Mouse (Mus musculus): ENCODE data around the gene Senp6.

DNA sequence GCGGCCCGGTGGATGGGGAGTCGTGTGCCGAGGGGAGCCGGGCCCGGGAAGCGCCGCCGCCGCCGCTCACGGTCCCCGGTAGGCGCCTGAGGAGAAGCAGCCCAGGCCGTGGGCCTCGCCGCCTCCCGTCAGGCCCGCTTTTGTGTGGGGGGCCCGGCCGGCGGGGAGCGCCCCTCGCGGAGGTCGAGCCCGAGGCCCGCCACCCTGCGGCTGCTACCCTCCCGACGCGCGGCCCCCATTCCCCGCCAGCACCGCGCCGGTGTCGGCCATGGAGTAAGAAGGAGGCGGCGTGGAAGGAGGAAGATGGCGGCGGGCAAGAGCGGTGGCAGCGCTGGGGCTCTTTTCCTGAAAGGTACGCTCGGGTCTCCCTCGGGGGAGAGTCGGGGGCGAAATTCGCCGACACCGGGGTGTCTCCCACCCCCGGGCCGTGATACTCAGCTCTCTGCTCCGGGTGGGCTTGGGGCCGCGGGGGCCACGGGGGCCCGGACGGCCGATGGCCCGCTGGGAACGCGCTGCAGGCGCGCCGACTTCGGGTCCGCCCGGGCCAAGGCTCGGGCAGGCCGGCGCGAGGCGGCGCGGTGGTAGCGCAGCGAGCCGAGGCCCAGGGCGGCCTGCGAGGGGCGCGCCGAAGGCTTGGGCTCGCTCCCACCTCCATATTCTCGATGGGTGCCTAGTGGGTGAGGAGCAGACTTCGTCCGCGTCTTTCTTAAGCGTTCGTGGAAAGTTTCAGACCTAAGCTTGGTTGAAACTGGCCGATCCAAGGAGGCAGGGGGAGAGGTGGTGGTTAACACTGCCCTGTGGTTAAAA is 721 bp downstream of the Senp6 start:
- no peak for TF ChIP-seq EP300 (IDR thresholded peaks at IDR 0.05; ENCODE audit: low read depth)
- no peak; the same call in 1 of the 2 replicates for TF ChIP-seq CTCF (IDR thresholded peaks at IDR 0.05; ENCODE audit: low read depth)

Data from liver, embryonic 14.5 days (tissue).